Mouse (Mus musculus): ENCODE measurements around the gene Serpina11. TPM values are rescaled to one million over a fixed set of nuclear protein-coding genes. Genes with fewer than 3 reads are reported as not detected.

Serpina11 gene
- not detected in 2 replicates for polyA plus RNA-seq (2015; fragmentation: Nextera tagmentation; extraction: Ambion mirVana)

GRCm38 (mm10) chr12:103989857-103990256, at the start of gene Serpina11:
Gene Serpina11, minus strand, starts transcription at chr12:103989957.
- no peak within 1 kb of the TSS for H3K4me2 ChIP-seq (replicated peaks; ENCODE audit: low read depth)
- no peak for TF ChIP-seq CTCF (IDR thresholded peaks at IDR 0.05; ENCODE audit: low read depth)

GRCm38 (mm10) chr12:104038181-104038580, 48.4 kb upstream of the Serpina11 start:
- no peak for TF ChIP-seq CTCF (IDR thresholded peaks at IDR 0.05; ENCODE audit: low read depth)
- H3K27ac ChIP-seq (ENCODE audit: low read depth, low read length): no peak overlapping the region
- H3K9me3 ChIP-seq (ENCODE audit: control insufficient read depth): no peaks in the 10 kb centered on the region
- H3K4me3 ChIP-seq (ENCODE audit: low read depth, low read length): no peak overlapping the region
- no peak overlapping the region for H3K9ac ChIP-seq (ENCODE audit: low read depth, low read length)
- H3K36me3 ChIP-seq (ENCODE audit: control insufficient read depth, insufficient read depth): no peaks in the 10 kb centered on the region
- H3K4me1 ChIP-seq (replicated peaks; ENCODE audit: control insufficient read depth, insufficient read depth, low read length): no peaks in the 10 kb centered on the region
- H3K4me2 ChIP-seq (replicated peaks; ENCODE audit: low read depth): no peak overlapping the region
- WGBS: 94% methylated on average over 7 of the region's 7 CpGs
- no peak for ATAC-seq
- H3K27me3 ChIP-seq (replicated peaks; ENCODE audit: control insufficient read depth, insufficient read depth, low read length): no peaks in the 10 kb centered on the region

More at GRCm38 (mm10) chr12:103989857-103990256, at the start of gene Serpina11:
- no peak within 1 kb of the TSS for H3K9ac ChIP-seq (ENCODE audit: low read depth, low read length)
- no peaks in the 10 kb centered on the region for H3K36me3 ChIP-seq (ENCODE audit: control insufficient read depth, insufficient read depth)
- no peak for ATAC-seq
- no peaks in the 10 kb centered on the region for H3K9me3 ChIP-seq (ENCODE audit: control insufficient read depth)
- H3K4me3 ChIP-seq (ENCODE audit: low read depth, low read length): no peak within 1 kb of the TSS
- 89% methylated on average over 6 of the region's 6 CpGs for WGBS
- no peaks in the 10 kb centered on the region; the same call in 1 of the 2 replicates for H3K4me1 ChIP-seq (replicated peaks; ENCODE audit: control insufficient read depth, insufficient read depth, low read length)
- H3K27ac ChIP-seq (ENCODE audit: low read depth, low read length): no peak within 1 kb of the TSS
- H3K27me3 ChIP-seq (replicated peaks; ENCODE audit: control insufficient read depth, insufficient read depth, low read length): no peaks in the 10 kb centered on the region

DNA sequence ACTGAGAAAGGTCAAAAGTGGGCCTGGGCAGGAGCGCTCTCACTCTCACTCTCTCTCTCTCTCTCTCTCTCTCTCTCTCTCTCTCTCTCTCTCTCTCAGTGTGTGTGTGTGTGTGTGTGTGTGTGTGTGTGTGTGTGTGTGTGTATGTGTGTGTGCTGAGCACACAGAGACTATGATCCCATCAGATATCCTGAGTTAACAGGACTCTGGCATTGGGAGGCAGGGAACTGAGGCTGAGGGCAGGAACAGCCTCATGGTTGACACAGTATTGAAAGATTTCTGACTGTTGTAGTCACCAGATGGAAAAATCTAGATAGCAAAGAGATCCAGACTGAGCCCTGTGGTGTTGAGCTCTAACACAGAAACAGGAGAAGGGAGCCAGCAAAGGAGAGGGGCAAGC, 44.0 kb upstream of the Serpina11 start:
- Histone ChIP-seq H3K27me3 (replicated peaks; ENCODE audit: control insufficient read depth, insufficient read depth, low read length) (no peaks in the 10 kb centered on the region), H3K4me1 (replicated peaks; ENCODE audit: control insufficient read depth, insufficient read depth, low read length) (no peaks in the 10 kb centered on the region), H3K4me2 (replicated peaks; ENCODE audit: low read depth) (no peak overlapping the region), H3K9me3 (ENCODE audit: control insufficient read depth) (no peaks in the 10 kb centered on the region), H3K36me3 (ENCODE audit: control insufficient read depth, insufficient read depth) (no peaks in the 10 kb centered on the region), H3K27ac (ENCODE audit: low read depth, low read length) (no peak overlapping the region), H3K9ac (ENCODE audit: low read depth, low read length) (no peak overlapping the region), H3K4me3 (ENCODE audit: low read depth, low read length) (no peak overlapping the region)
- no peak for TF ChIP-seq CTCF (IDR thresholded peaks at IDR 0.05; ENCODE audit: low read depth)
- ATAC-seq: no peak
- WGBS: 100% methylated on average over 1 of the region's 1 CpGs

DNA sequence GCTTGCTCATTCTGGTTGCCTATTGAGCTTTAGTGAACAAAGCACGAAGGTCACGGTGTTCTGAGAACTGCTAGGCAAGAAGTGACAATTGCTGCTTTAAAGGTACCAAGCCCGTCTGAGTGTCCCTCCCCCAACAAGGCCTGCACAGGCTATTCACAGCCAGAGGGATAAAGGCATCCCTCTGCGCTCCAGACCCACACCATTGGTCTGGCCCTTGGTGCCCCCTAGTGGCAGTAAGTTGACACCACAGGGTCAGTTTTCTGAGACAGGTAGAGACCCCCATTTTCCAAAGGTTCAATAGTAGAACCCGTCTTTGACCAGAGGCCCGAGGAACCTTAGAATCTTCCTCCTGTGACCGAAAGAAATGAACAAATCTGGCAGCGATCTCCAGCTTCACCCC, 40.2 kb upstream of the Serpina11 start:
- ATAC-seq: no peak

DNA sequence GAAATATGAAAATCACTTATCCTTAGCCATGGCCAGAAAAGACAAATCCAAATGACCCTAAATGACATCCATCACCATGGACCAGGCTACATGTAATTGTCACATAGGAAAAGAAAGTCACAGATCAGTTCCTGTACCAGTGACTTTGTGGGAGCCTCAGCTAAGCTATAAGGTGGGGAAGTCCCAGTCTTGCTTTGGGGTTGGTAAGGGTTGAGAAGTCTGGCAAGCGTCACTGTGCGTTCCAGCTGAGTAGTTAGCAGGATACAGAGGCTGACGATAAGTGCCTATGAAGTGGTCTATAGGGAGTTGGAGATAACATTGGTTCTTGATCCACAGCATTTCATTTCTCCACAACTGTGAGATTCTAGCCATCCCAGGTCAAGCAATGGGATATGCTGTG, 25.5 kb upstream of the Serpina11 start:
- no peak overlapping the region for H3K4me3 ChIP-seq (ENCODE audit: low read depth, low read length)
- no peaks in the 10 kb centered on the region for H3K9me3 ChIP-seq (ENCODE audit: control insufficient read depth)
- ATAC-seq: no peak
- no peaks in the 10 kb centered on the region for H3K27me3 ChIP-seq (replicated peaks; ENCODE audit: control insufficient read depth, insufficient read depth, low read length)
- no peaks in the 10 kb centered on the region for H3K36me3 ChIP-seq (ENCODE audit: control insufficient read depth, insufficient read depth)
- H3K9ac ChIP-seq (ENCODE audit: low read depth, low read length): no peak overlapping the region
- no peaks in the 10 kb centered on the region for H3K4me1 ChIP-seq (replicated peaks; ENCODE audit: control insufficient read depth, insufficient read depth, low read length)
- TF ChIP-seq CTCF (IDR thresholded peaks at IDR 0.05; ENCODE audit: low read depth): no peak
- H3K27ac ChIP-seq (ENCODE audit: low read depth, low read length): no peak overlapping the region
- no peak overlapping the region for H3K4me2 ChIP-seq (replicated peaks; ENCODE audit: low read depth)
- 72% methylated on average over 3 of the region's 3 CpGs for WGBS

More for the DNA sequence above, 40.2 kb upstream of the Serpina11 start:
- 46% methylated on average over 8 of the region's 8 CpGs for WGBS
- H3K27me3 ChIP-seq (replicated peaks; ENCODE audit: control insufficient read depth, insufficient read depth, low read length): no peaks in the 10 kb centered on the region
- H3K4me1 ChIP-seq (replicated peaks; ENCODE audit: control insufficient read depth, insufficient read depth, low read length): no peaks in the 10 kb centered on the region
- no peak overlapping the region for H3K4me3 ChIP-seq (ENCODE audit: low read depth, low read length)
- TF ChIP-seq CTCF (IDR thresholded peaks at IDR 0.05; ENCODE audit: low read depth): peak; percentile 78
- H3K9ac ChIP-seq (ENCODE audit: low read depth, low read length): no peak overlapping the region
- H3K36me3 ChIP-seq (ENCODE audit: control insufficient read depth, insufficient read depth): no peaks in the 10 kb centered on the region
- no peak overlapping the region for H3K4me2 ChIP-seq (replicated peaks; ENCODE audit: low read depth)
- no peaks in the 10 kb centered on the region for H3K9me3 ChIP-seq (ENCODE audit: control insufficient read depth)
- H3K27ac ChIP-seq (ENCODE audit: low read depth, low read length): no peak overlapping the region

- Histone ChIP-seq H3K27ac (ENCODE audit: low read depth, low read length) (no peak within 1 kb of the TSS), H3K9me3 (ENCODE audit: control insufficient read depth) (no peaks in the 10 kb centered on the region), H3K36me3 (ENCODE audit: control insufficient read depth, insufficient read depth) (no peaks in the 10 kb centered on the region), H3K27me3 (replicated peaks; ENCODE audit: control insufficient read depth, insufficient read depth, low read length) (no peaks in the 10 kb centered on the region), H3K4me1 (replicated peaks; ENCODE audit: control insufficient read depth, insufficient read depth, low read length) (no peaks in the 10 kb centered on the region), H3K4me3 (ENCODE audit: low read depth, low read length) (no peak within 1 kb of the TSS), H3K4me2 (replicated peaks; ENCODE audit: low read depth) (no peak within 1 kb of the TSS), H3K9ac (ENCODE audit: low read depth, low read length) (no peak within 1 kb of the TSS)
- ATAC-seq: no peak
- WGBS: 76% methylated on average over 6 of the region's 6 CpGs
- no peak for TF ChIP-seq CTCF (IDR thresholded peaks at IDR 0.05; ENCODE audit: low read depth)
Measured at GRCm38 (mm10) chr12:104013620-104014019, 23.9 kb upstream of the Serpina11 start, which contains the start of gene Serpina9. Gene Serpina9, minus strand, starts transcription at chr12:104013755.

- no peaks in the 10 kb centered on the region for H3K36me3 ChIP-seq (ENCODE audit: control insufficient read depth, insufficient read depth)
- peak; percentile 12; the same call in 1 of the 2 replicates for TF ChIP-seq CTCF (IDR thresholded peaks at IDR 0.05; ENCODE audit: low read depth)
- 84% methylated on average over 5 of the region's 5 CpGs for WGBS
Measured at GRCm38 (mm10) chr12:104004689-104005088, 14.9 kb upstream of the Serpina11 start.

More at GRCm38 (mm10) chr12:104004689-104005088, 14.9 kb upstream of the Serpina11 start:
- Histone ChIP-seq H3K9ac (ENCODE audit: low read depth, low read length) (no peak overlapping the region), H3K27me3 (replicated peaks; ENCODE audit: control insufficient read depth, insufficient read depth, low read length) (no peaks in the 10 kb centered on the region), H3K9me3 (ENCODE audit: control insufficient read depth) (no peaks in the 10 kb centered on the region), H3K4me1 (replicated peaks; ENCODE audit: control insufficient read depth, insufficient read depth, low read length) (0 out of 2 replicates have a peak, but pooled peaks cover 8% of the 10 kb centered on the region), H3K27ac (ENCODE audit: low read depth, low read length) (no peak overlapping the region), H3K4me2 (replicated peaks; ENCODE audit: low read depth) (no peak overlapping the region), H3K4me3 (ENCODE audit: low read depth, low read length) (no peak overlapping the region)
- no peak for ATAC-seq

Measured in intestine, postnatal 0 days (tissue).